Mouse (Mus musculus) brown adipose tissue, adult 24 weeks (tissue): ENCODE results near the gene Fen1. TPM values are rescaled to one million over a fixed set of nuclear protein-coding genes. Genes with fewer than 3 reads are reported as not detected.

ENCODE experiments used
- H3K27ac ChIP-seq: fragments of 200-500 bp; replicated peaks from 2 replicates; pipeline ENCODE4 v1.5.1; 2012; ENCODE audit warnings: low read depth, mild to moderate bottlenecking, low read length
- H3K4me1 ChIP-seq: fragments of 200-500 bp; 2 replicates; pipeline ENCODE4 v1.6.1; 2012; ENCODE audit warnings: low read length, mixed read lengths; ENCODE audit not compliant: control insufficient read depth, insufficient read depth, insufficient read length
- H3K4me3 ChIP-seq: fragments of 200-500 bp; 2 replicates; pipeline ENCODE4 v1.5.1; 2012; ENCODE audit warnings: low read depth, mild to moderate bottlenecking, low read length, moderate library complexity; ENCODE audit not compliant: insufficient read depth
- polyA plus RNA-seq: library from polyadenylated mRNA; stranded (reverse); fragments of >200 nt; gene quantifications from 2 replicates; pipeline ENCODE4 v1.2.4, GENCODE M21; 2012; ENCODE audit not compliant: missing spikeins, insufficient read depth, insufficient read length

The Fen1 gene
- polyA plus RNA-seq, result 1.4 and 2.1 TPM in 2 replicates

- peaks cover 4% of the 10 kb centered on the region; the same call in 1 of the 2 replicates for H3K4me1 ChIP-seq
- H3K4me3 ChIP-seq, result peak within 1 kb of the TSS; percentile 93
- peak within 1 kb of the TSS; percentile 98 for H3K27ac ChIP-seq
Measured at GRCm38 (mm10) chr19:10203848-10204615, at the start of gene Fen1, which contains the start of gene Tmem258. Gene Fen1 (minus strand): TSS chr19:10204169. Gene Tmem258 (plus strand): TSS chr19:10204014.

GRCm38 (mm10) chr19:10248128-10248527, 44.2 kb upstream of the Fen1 start:
- H3K4me3 ChIP-seq, result no peak overlapping the region

GRCm38 (mm10) chr19:10247165-10247564, 43.2 kb upstream of the Fen1 start:
- Histone ChIP-seq H3K27ac (no peak overlapping the region), H3K4me1 (no peaks in the 10 kb centered on the region), H3K4me3 (no peak overlapping the region)

More at GRCm38 (mm10) chr19:10248128-10248527, 44.2 kb upstream of the Fen1 start:
- no peak overlapping the region for H3K27ac ChIP-seq
- H3K4me1 ChIP-seq, result no peaks in the 10 kb centered on the region

GRCm38 (mm10) chr19:10244183-10244582, 40.2 kb upstream of the Fen1 start:
- Histone ChIP-seq H3K4me1 (no peaks in the 10 kb centered on the region), H3K4me3 (no peak overlapping the region), H3K27ac (no peak overlapping the region)

GRCm38 (mm10) chr19:10242916-10243315, 38.9 kb upstream of the Fen1 start:
- Histone ChIP-seq H3K4me1 (no peaks in the 10 kb centered on the region), H3K4me3 (no peak overlapping the region)

GRCm38 (mm10) chr19:10240654-10241305, 36.8 kb upstream of the Fen1 start, which contains the start of gene Myrf:
Gene Myrf (minus strand): TSS chr19:10240748.
- Histone ChIP-seq H3K4me3 (peak within 1 kb of the TSS; percentile 52), H3K4me1 (no peaks in the 10 kb centered on the region), H3K27ac (no peak within 1 kb of the TSS)

More at GRCm38 (mm10) chr19:10242916-10243315, 38.9 kb upstream of the Fen1 start:
- no peak overlapping the region for H3K27ac ChIP-seq

GRCm38 (mm10) chr19:10239975-10240653, 36.1 kb upstream of the Fen1 start:
- no peaks in the 10 kb centered on the region for H3K4me1 ChIP-seq
- peak overlapping the region; percentile 52 for H3K4me3 ChIP-seq
- no peak overlapping the region for H3K27ac ChIP-seq

- no peaks in the 10 kb centered on the region for H3K4me1 ChIP-seq
- no peak overlapping the region for H3K4me3 ChIP-seq
- no peak overlapping the region for H3K27ac ChIP-seq
Measured at GRCm38 (mm10) chr19:10239419-10239818, 35.5 kb upstream of the Fen1 start.

- Histone ChIP-seq H3K4me3 (no peak overlapping the region), H3K27ac (no peak overlapping the region), H3K4me1 (no peaks in the 10 kb centered on the region)
Measured at GRCm38 (mm10) chr19:10238477-10238876, 34.5 kb upstream of the Fen1 start.

- Histone ChIP-seq H3K4me1 (no peaks in the 10 kb centered on the region), H3K27ac (no peak overlapping the region), H3K4me3 (no peak overlapping the region)
Measured at GRCm38 (mm10) chr19:10235784-10236565, 32.0 kb upstream of the Fen1 start.

GRCm38 (mm10) chr19:10232327-10233017, 28.5 kb upstream of the Fen1 start:
- H3K4me3 ChIP-seq, result no peak overlapping the region
- no peaks in the 10 kb centered on the region for H3K4me1 ChIP-seq
- H3K27ac ChIP-seq, result no peak overlapping the region

- Histone ChIP-seq H3K27ac (no peak overlapping the region), H3K4me1 (no peaks in the 10 kb centered on the region), H3K4me3 (no peak overlapping the region)
Measured at GRCm38 (mm10) chr19:10231871-10232270, 27.9 kb upstream of the Fen1 start.

- Histone ChIP-seq H3K4me3 (no peak overlapping the region), H3K27ac (no peak overlapping the region), H3K4me1 (no peaks in the 10 kb centered on the region)
Measured at GRCm38 (mm10) chr19:10231016-10231415, 27.0 kb upstream of the Fen1 start.

- no peaks in the 10 kb centered on the region for H3K4me1 ChIP-seq
- no peak overlapping the region for H3K4me3 ChIP-seq
- H3K27ac ChIP-seq, result no peak overlapping the region
Measured at GRCm38 (mm10) chr19:10225767-10226166, 21.8 kb upstream of the Fen1 start.
